Mouse (Mus musculus): ENCODE data around the gene Ppef1. TPM values are rescaled to one million over a fixed set of nuclear protein-coding genes. Genes with fewer than 3 reads are reported as not detected.

Ppef1 gene
- polyA plus RNA-seq, 1 experiment from 2014 or later: 0.06 TPM

- no peak overlapping the region for H3K9ac ChIP-seq
- H3K27ac ChIP-seq: no peak overlapping the region
- H3K4me3 ChIP-seq (replicated peaks): no peak overlapping the region
- 79% methylated on average over 2 of the region's 2 CpGs for WGBS
- no peak for ATAC-seq (ENCODE audit: insufficient read depth, low FRiP score, low read depth)
- no peaks in the 10 kb centered on the region for H3K27me3 ChIP-seq (replicated peaks)
- no peaks in the 10 kb centered on the region for H3K9me3 ChIP-seq
- no peak overlapping the region for H3K4me2 ChIP-seq
- H3K36me3 ChIP-seq: no peaks in the 10 kb centered on the region
- H3K4me1 ChIP-seq: no peaks in the 10 kb centered on the region
These were observed 45.5 kb downstream of the Ppef1 start for GRCm38 (mm10) chrX:160690094-160690493.

- no peak overlapping the region for H3K4me2 ChIP-seq
- H3K27ac ChIP-seq: no peak overlapping the region
- H3K27me3 ChIP-seq (replicated peaks): no peaks in the 10 kb centered on the region
- H3K4me3 ChIP-seq (replicated peaks): no peak overlapping the region
- H3K4me1 ChIP-seq: no peaks in the 10 kb centered on the region
- 81% methylated on average over 1 of the region's 1 CpGs for WGBS
- H3K36me3 ChIP-seq: no peaks in the 10 kb centered on the region
- no peak overlapping the region for H3K9ac ChIP-seq
- ATAC-seq (ENCODE audit: insufficient read depth, low FRiP score, low read depth): no peak
- H3K9me3 ChIP-seq: no peaks in the 10 kb centered on the region
These were observed 65.6 kb downstream of the Ppef1 start for GRCm38 (mm10) chrX:160669992-160670391.

GRCm38 (mm10) chrX:160610882-160611644 is 124.5 kb downstream of the Ppef1 start:
- no peak for ATAC-seq (ENCODE audit: insufficient read depth, low FRiP score, low read depth)
- H3K9me3 ChIP-seq: no peaks in the 10 kb centered on the region
- H3K9ac ChIP-seq: no peak overlapping the region
- H3K4me2 ChIP-seq: no peak overlapping the region
- H3K36me3 ChIP-seq: no peaks in the 10 kb centered on the region
- H3K4me3 ChIP-seq (replicated peaks): no peak overlapping the region
- no peak overlapping the region for H3K27ac ChIP-seq
- no peaks in the 10 kb centered on the region for H3K4me1 ChIP-seq
- no peaks in the 10 kb centered on the region for H3K27me3 ChIP-seq (replicated peaks)
- WGBS: 47% methylated on average over 4 of the region's 4 CpGs

- no peak overlapping the region for H3K4me2 ChIP-seq
- no peaks in the 10 kb centered on the region for H3K27me3 ChIP-seq (replicated peaks)
- no peaks in the 10 kb centered on the region for H3K36me3 ChIP-seq
- 81% methylated on average over 2 of the region's 2 CpGs for WGBS
- H3K4me1 ChIP-seq: no peaks in the 10 kb centered on the region
- no peaks in the 10 kb centered on the region for H3K9me3 ChIP-seq
- H3K9ac ChIP-seq: no peak overlapping the region
- H3K4me3 ChIP-seq (replicated peaks): no peak overlapping the region
- ATAC-seq (ENCODE audit: insufficient read depth, low FRiP score, low read depth): no peak
- no peak overlapping the region for H3K27ac ChIP-seq
These were observed 125.1 kb downstream of the Ppef1 start for GRCm38 (mm10) chrX:160610482-160610881.

GRCm38 (mm10) chrX:160609849-160610248 is 125.7 kb downstream of the Ppef1 start:
- WGBS: 35% methylated on average over 3 of the region's 3 CpGs
- no peak overlapping the region for H3K4me2 ChIP-seq
- no peak overlapping the region for H3K9ac ChIP-seq
- H3K27ac ChIP-seq: no peak overlapping the region
- no peaks in the 10 kb centered on the region for H3K4me1 ChIP-seq
- H3K9me3 ChIP-seq: no peaks in the 10 kb centered on the region
- H3K27me3 ChIP-seq (replicated peaks): no peaks in the 10 kb centered on the region
- no peak overlapping the region for H3K4me3 ChIP-seq (replicated peaks)
- H3K36me3 ChIP-seq: no peaks in the 10 kb centered on the region
- ATAC-seq (ENCODE audit: insufficient read depth, low FRiP score, low read depth): no peak

GRCm38 (mm10) chrX:160603981-160604541 is 131.5 kb downstream of the Ppef1 start:
- no peaks in the 10 kb centered on the region for H3K9me3 ChIP-seq
- H3K36me3 ChIP-seq: no peaks in the 10 kb centered on the region
- H3K9ac ChIP-seq: no peak overlapping the region
- H3K4me1 ChIP-seq: no peaks in the 10 kb centered on the region
- no peak for ATAC-seq (ENCODE audit: insufficient read depth, low FRiP score, low read depth)
- H3K4me2 ChIP-seq: no peak overlapping the region
- H3K27me3 ChIP-seq (replicated peaks): no peaks in the 10 kb centered on the region
- H3K27ac ChIP-seq: no peak overlapping the region
- WGBS: 55% methylated on average over 6 of the region's 6 CpGs
- H3K4me3 ChIP-seq (replicated peaks): no peak overlapping the region

GRCm38 (mm10) chrX:160603316-160603715 is 132.2 kb downstream of the Ppef1 start:
- Histone ChIP-seq H3K36me3 (no peaks in the 10 kb centered on the region), H3K4me1 (no peaks in the 10 kb centered on the region), H3K27ac (no peak overlapping the region), H3K4me2 (no peak overlapping the region), H3K27me3 (replicated peaks) (no peaks in the 10 kb centered on the region), H3K4me3 (replicated peaks) (no peak overlapping the region), H3K9ac (no peak overlapping the region), H3K9me3 (no peaks in the 10 kb centered on the region)
- ATAC-seq (ENCODE audit: insufficient read depth, low FRiP score, low read depth): no peak
- 64% methylated on average over 2 of the region's 2 CpGs for WGBS

GRCm38 (mm10) chrX:160602770-160603169 is 132.8 kb downstream of the Ppef1 start:
- H3K27me3 ChIP-seq (replicated peaks): no peaks in the 10 kb centered on the region
- no peaks in the 10 kb centered on the region for H3K36me3 ChIP-seq
- H3K9me3 ChIP-seq: no peaks in the 10 kb centered on the region
- no peaks in the 10 kb centered on the region for H3K4me1 ChIP-seq
- H3K4me2 ChIP-seq: no peak overlapping the region
- ATAC-seq (ENCODE audit: insufficient read depth, low FRiP score, low read depth): no peak
- WGBS: 64% methylated on average over 1 of the region's 1 CpGs
- H3K9ac ChIP-seq: no peak overlapping the region
- H3K27ac ChIP-seq: no peak overlapping the region
- no peak overlapping the region for H3K4me3 ChIP-seq (replicated peaks)

GRCm38 (mm10) chrX:160601053-160601452 is 134.5 kb downstream of the Ppef1 start:
- H3K9ac ChIP-seq: no peak overlapping the region
- no peaks in the 10 kb centered on the region for H3K4me1 ChIP-seq
- 39% methylated on average over 3 of the region's 3 CpGs for WGBS
- no peak for ATAC-seq (ENCODE audit: insufficient read depth, low FRiP score, low read depth)
- H3K36me3 ChIP-seq: no peaks in the 10 kb centered on the region
- no peak overlapping the region for H3K4me2 ChIP-seq
- no peaks in the 10 kb centered on the region for H3K9me3 ChIP-seq
- no peak overlapping the region for H3K4me3 ChIP-seq (replicated peaks)
- no peaks in the 10 kb centered on the region for H3K27me3 ChIP-seq (replicated peaks)
- no peak overlapping the region for H3K27ac ChIP-seq

- no peaks in the 10 kb centered on the region for H3K27me3 ChIP-seq (replicated peaks)
- no peak overlapping the region for H3K4me2 ChIP-seq
- H3K27ac ChIP-seq: no peak overlapping the region
- no peak overlapping the region for H3K4me3 ChIP-seq (replicated peaks)
- WGBS: 43% methylated on average over 3 of the region's 3 CpGs
- H3K4me1 ChIP-seq: no peaks in the 10 kb centered on the region
- no peaks in the 10 kb centered on the region for H3K9me3 ChIP-seq
- peak; percentile 66 for ATAC-seq (ENCODE audit: insufficient read depth, low FRiP score, low read depth)
- H3K36me3 ChIP-seq: no peaks in the 10 kb centered on the region
- H3K9ac ChIP-seq: no peak overlapping the region
These were observed 136.8 kb downstream of the Ppef1 start for GRCm38 (mm10) chrX:160598562-160599458.

GRCm38 (mm10) chrX:160598055-160598454 is 137.5 kb downstream of the Ppef1 start:
- no peaks in the 10 kb centered on the region for H3K27me3 ChIP-seq (replicated peaks)
- no peak overlapping the region for H3K27ac ChIP-seq
- no peak overlapping the region for H3K4me3 ChIP-seq (replicated peaks)
- H3K9ac ChIP-seq: no peak overlapping the region
- no peaks in the 10 kb centered on the region for H3K36me3 ChIP-seq
- H3K9me3 ChIP-seq: no peaks in the 10 kb centered on the region
- WGBS: 53% methylated on average over 2 of the region's 2 CpGs
- no peak for ATAC-seq (ENCODE audit: insufficient read depth, low FRiP score, low read depth)
- no peak overlapping the region for H3K4me2 ChIP-seq
- H3K4me1 ChIP-seq: no peaks in the 10 kb centered on the region

GRCm38 (mm10) chrX:160592933-160593332 is 142.6 kb downstream of the Ppef1 start:
- no peaks in the 10 kb centered on the region for H3K9me3 ChIP-seq
- H3K27me3 ChIP-seq (replicated peaks): no peaks in the 10 kb centered on the region
- H3K4me2 ChIP-seq: no peak overlapping the region
- H3K4me3 ChIP-seq (replicated peaks): no peak overlapping the region
- H3K9ac ChIP-seq: no peak overlapping the region
- ATAC-seq (ENCODE audit: insufficient read depth, low FRiP score, low read depth): no peak
- H3K4me1 ChIP-seq: no peaks in the 10 kb centered on the region
- no peak overlapping the region for H3K27ac ChIP-seq
- WGBS: 75% methylated on average over 6 of the region's 6 CpGs
- H3K36me3 ChIP-seq: 0 out of 2 replicates have a peak, but pooled peaks cover 3% of the 10 kb centered on the region

Data from stomach, embryonic 15.5 days (tissue).